ENCODE assay signal across 7 mouse cellular contexts in genomic region chr4:141559898-141560263, GRCm38 (mm10). TPM values are rescaled to one million over a fixed set of nuclear protein-coding genes. Genes with fewer than 3 reads are reported as not detected.
DNase-seq lines count a peak whose midpoint lies in the region; ATAC-seq lines count a peak whose summit lies in the region.

No protein-coding gene starts in this region.

- peak overlapping the region; percentile 74 for H3K9ac ChIP-seq in intestine, embryonic 16.5 days (ENCODE audit: low read depth, low read length)
- peak overlapping the region; percentile 57 for H3K9ac ChIP-seq in limb, embryonic 12.5 days (replicated peaks)
- peak overlapping the region; percentile 48 for H3K9ac ChIP-seq in midbrain, embryonic 12.5 days (replicated peaks)

- H3K4me2 ChIP-seq in intestine, embryonic 16.5 days (ENCODE audit: low read depth, low read length): peak overlapping the region; percentile 92
- H3K4me2 ChIP-seq in limb, embryonic 12.5 days: peak overlapping the region; percentile 85
- H3K4me2 ChIP-seq in midbrain, embryonic 12.5 days (replicated peaks): peak overlapping the region; percentile 75

- no peaks in the 10 kb centered on the region for H3K36me3 ChIP-seq in intestine, embryonic 16.5 days (ENCODE audit: control insufficient read depth, insufficient read depth, low read length)
- H3K36me3 ChIP-seq in limb, embryonic 12.5 days: no peaks in the 10 kb centered on the region
- no peaks in the 10 kb centered on the region for H3K36me3 ChIP-seq in midbrain, embryonic 12.5 days

- peak; percentile 80 to 82 for DNase-seq in adrenal gland, adult 18-20 months (ENCODE audit: low spot score in 2 of 2)
- peak; percentile 91 for DNase-seq in embryo, embryonic 10.5 days (ENCODE audit: low spot score)
- DNase-seq in gastrocnemius, postnatal 4 days (ENCODE audit: low spot score in 2 of 2): peak; percentile 60 to 83
- DNase-seq in spleen, adult 12 weeks (ENCODE audit: low spot score): peak; percentile 74

- ATAC-seq in intestine, embryonic 16.5 days: peak; percentile 52
- ATAC-seq in limb, embryonic 12.5 days (ENCODE audit: insufficient number of reproducible peaks, insufficient read depth, low FRiP score, low TSS enrichment, low read depth): peak; percentile 61; the same call in 1 of the 2 replicates
- ATAC-seq in midbrain, embryonic 12.5 days (ENCODE audit: low FRiP score, low read depth): peak; percentile 39; the same call in 1 of the 2 replicates

- H3K4me1 ChIP-seq in intestine, embryonic 16.5 days (ENCODE audit: control insufficient read depth, insufficient read depth, low read length): peaks cover 12% of the 10 kb centered on the region; the same call in 1 of the 2 replicates
- H3K4me1 ChIP-seq in limb, embryonic 12.5 days (replicated peaks): peaks cover 12% of the 10 kb centered on the region
- peaks cover 14% of the 10 kb centered on the region for H3K4me1 ChIP-seq in midbrain, embryonic 12.5 days

- H3K27me3 ChIP-seq in intestine, embryonic 16.5 days (replicated peaks; ENCODE audit: control insufficient read depth, insufficient read depth, low read length): no peaks in the 10 kb centered on the region
- H3K27me3 ChIP-seq in limb, embryonic 12.5 days: no peaks in the 10 kb centered on the region
- peaks cover 8% of the 10 kb centered on the region; the same call in 1 of the 2 replicates for H3K27me3 ChIP-seq in midbrain, embryonic 12.5 days

- 1% methylated on average over 9 of the region's 9 CpGs for WGBS in intestine, embryonic 16.5 days
- WGBS in limb, embryonic 12.5 days: 2% methylated on average over 9 of the region's 9 CpGs
- WGBS in midbrain, embryonic 12.5 days: 3% methylated on average over 9 of the region's 9 CpGs

- H3K27ac ChIP-seq in intestine, embryonic 16.5 days (ENCODE audit: low read length): peak overlapping the region; percentile 97
- peak overlapping the region; percentile 91 for H3K27ac ChIP-seq in limb, embryonic 12.5 days
- peak overlapping the region; percentile 78 for H3K27ac ChIP-seq in midbrain, embryonic 12.5 days (replicated peaks)

- H3K4me3 ChIP-seq in intestine, embryonic 16.5 days (ENCODE audit: low read length): peak overlapping the region; percentile 47
- peak overlapping the region; percentile 43 for H3K4me3 ChIP-seq in limb, embryonic 12.5 days (replicated peaks)
- peak overlapping the region; percentile 42 for H3K4me3 ChIP-seq in midbrain, embryonic 12.5 days

- H3K9me3 ChIP-seq in intestine, embryonic 16.5 days (ENCODE audit: control insufficient read depth, low read length): no peaks in the 10 kb centered on the region
- no peaks in the 10 kb centered on the region for H3K9me3 ChIP-seq in limb, embryonic 12.5 days
- H3K9me3 ChIP-seq in midbrain, embryonic 12.5 days: no peaks in the 10 kb centered on the region

RNA-seq across cellular contexts. Expression of gene Spen, which starts 21.5 kb away (rescaled TPM):
- total RNA-seq in adrenal gland, adult 18-20 months (2021): 10 to 100 TPM; 49.4 to 53.7 TPM
- 10 to 100 TPM; 32.7 to 32.9 TPM for total RNA-seq in gastrocnemius, postnatal 4 days (2021)
- polyA plus RNA-seq in intestine, embryonic 16.5 days (2015; fragmentation: Nextera tagmentation; extraction: Ambion mirVana): 6.2 and 6.3 TPM in 2 replicates
- 14.1 and 16.6 TPM in 2 replicates for polyA plus RNA-seq in limb, embryonic 12.5 days (2016; fragmentation: Nextera tagmentation; extraction: Ambion mirVana)
- polyA plus RNA-seq in midbrain, embryonic 12.5 days (2016; fragmentation: Nextera tagmentation; extraction: Ambion mirVana): 22.2 and 24.2 TPM in 2 replicates

RNA-seq across cellular contexts. Expression of gene Fblim1, which starts 46.0 kb away (rescaled TPM):
- total RNA-seq in adrenal gland, adult 18-20 months (2021): 10 to 100 TPM in 1 of 2 experiments, 1 to 10 TPM in 1; 6.8 to 13.0 TPM
- total RNA-seq in gastrocnemius, postnatal 4 days (2021): 10 to 100 TPM in 1 of 2 experiments, 1 to 10 TPM in 1; 7.4 to 10.6 TPM
- polyA plus RNA-seq in intestine, embryonic 16.5 days (2015; fragmentation: Nextera tagmentation; extraction: Ambion mirVana): 63.8 and 66.2 TPM in 2 replicates
- polyA plus RNA-seq in limb, embryonic 12.5 days (2016; fragmentation: Nextera tagmentation; extraction: Ambion mirVana): 65.4 and 78.9 TPM in 2 replicates
- 22.2 and 28.7 TPM in 2 replicates for polyA plus RNA-seq in midbrain, embryonic 12.5 days (2016; fragmentation: Nextera tagmentation; extraction: Ambion mirVana)

RNA-seq across cellular contexts. Expression of gene Tmem82, which starts 58.6 kb away (rescaled TPM):
- 1 to 10 TPM; 1.1 to 2.8 TPM for total RNA-seq in adrenal gland, adult 18-20 months (2021)
- 1 to 10 TPM; 3.5 to 4.3 TPM for total RNA-seq in gastrocnemius, postnatal 4 days (2021)
- polyA plus RNA-seq in intestine, embryonic 16.5 days (2015; fragmentation: Nextera tagmentation; extraction: Ambion mirVana): 31.7 and 36.4 TPM in 2 replicates
- 0.80 and 0.87 TPM in 2 replicates for polyA plus RNA-seq in limb, embryonic 12.5 days (2016; fragmentation: Nextera tagmentation; extraction: Ambion mirVana)
- polyA plus RNA-seq in midbrain, embryonic 12.5 days (2016; fragmentation: Nextera tagmentation; extraction: Ambion mirVana): 0.26 and 0.41 TPM in 2 replicates

Comparison
In these comparisons a context has a peak if more than half of its experiments do, and no peak if none do; other contexts are left out.
1. Peak in every context shown above with its lines: DNase-seq, ATAC-seq, H3K4me3 ChIP-seq and H3K27ac ChIP-seq.
2. RNA of gene Tmem82, which starts 58.6 kb away (polyA plus RNA-seq): 31.7 to 36.4 TPM in intestine, embryonic 16.5 days; 0.80 to 0.87 TPM in limb, embryonic 12.5 days and 0.26 to 0.41 TPM in midbrain, embryonic 12.5 days; every median in the first group is over 10 times any median in the second.